Mouse (Mus musculus): ENCODE results near the gene Ino80d.

Ino80d gene

DNA sequence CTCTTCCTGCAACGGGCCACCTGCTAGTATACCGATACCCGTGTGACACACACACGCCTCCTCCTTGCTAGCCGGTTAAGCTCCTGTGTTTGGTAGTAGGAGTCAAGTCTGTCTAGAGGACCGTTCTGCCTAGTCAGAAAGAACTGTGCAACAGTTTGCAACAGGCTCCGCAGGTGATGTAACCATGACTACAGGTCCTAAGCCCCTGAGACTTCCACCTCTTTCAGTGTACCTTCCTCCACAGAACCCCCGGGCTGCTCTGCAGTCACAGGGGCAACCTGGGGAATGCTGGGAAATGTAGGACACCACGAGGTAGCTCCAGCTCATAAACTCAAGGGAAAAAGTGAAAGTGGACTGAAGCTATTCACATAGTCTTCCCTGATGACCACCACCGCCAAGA is 123.4 kb downstream of the Ino80d start:
- in situ Hi-C loops (cut with MboI) = loop anchor here (25.0 kb wide), 1 partner anchor 1804 kb away; no protein-coding TSS in a partner anchor

DNA sequence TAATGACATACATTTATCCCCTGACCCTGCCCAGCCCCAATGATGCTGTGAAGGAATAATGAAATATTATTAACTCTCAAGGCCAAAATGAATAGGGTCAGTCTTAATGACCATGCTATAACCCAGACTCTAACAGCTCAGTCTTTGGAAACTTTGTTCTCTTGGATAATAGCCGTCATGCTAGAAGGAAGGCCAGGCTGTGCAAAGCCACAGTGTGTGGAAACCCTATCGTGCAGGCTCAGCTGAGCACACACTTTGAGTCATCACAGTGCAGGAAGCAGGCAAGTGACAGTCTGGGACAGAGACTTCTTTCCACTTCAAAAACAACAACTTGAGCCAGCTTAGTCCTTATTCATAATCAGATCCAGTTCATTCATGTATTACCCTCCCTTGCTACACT is 126.9 kb downstream of the Ino80d start:
- in situ Hi-C loops (cut with MboI) = loop anchor here (25.0 kb wide), 1 partner anchor 1800 kb away; no protein-coding TSS in a partner anchor

DNA sequence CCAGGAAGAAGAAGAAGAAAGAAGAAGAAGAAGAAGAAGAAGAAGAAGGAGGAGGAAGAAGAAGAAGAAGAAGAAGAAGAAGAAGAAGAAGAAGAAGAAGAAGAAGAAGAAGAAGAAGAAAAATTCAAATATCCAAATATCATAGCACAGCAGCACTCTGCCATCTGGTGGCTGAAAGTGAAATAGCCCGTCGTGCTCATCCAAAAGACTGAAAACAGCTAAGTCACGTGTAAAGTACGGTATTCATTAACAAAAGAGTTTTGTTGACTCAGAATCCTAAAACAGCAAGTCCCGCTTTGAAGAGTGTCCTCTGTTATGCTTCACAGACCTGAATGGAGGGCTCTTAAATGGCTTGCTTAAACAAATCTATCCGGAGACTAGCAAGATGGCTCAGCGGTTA is 128.2 kb downstream of the Ino80d start:
- in situ Hi-C loops (cut with MboI) = loop anchor here (25.0 kb wide), 1 partner anchor 1799 kb away; no protein-coding TSS in a partner anchor

DNA sequence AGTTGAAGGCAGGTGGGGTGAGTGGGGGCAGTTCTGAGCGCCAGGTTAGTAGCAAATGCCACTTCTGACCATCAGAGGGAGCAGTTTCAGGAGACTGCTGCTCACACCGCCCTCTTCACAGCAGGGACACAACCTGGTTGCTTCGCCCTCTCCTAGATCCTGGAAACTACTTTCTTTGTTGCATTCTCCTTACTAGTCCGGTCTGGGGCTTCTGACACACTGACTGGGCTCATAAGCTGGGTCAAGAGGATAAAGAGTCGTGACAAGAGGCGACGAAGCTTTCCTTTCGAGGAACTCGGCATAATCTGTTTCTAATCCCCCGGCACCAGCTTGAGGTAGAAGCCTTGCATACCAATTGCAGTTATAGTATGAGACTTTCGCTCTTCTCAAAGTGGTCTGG is 129.9 kb downstream of the Ino80d start:
- in situ Hi-C loops (cut with MboI) = loop anchor here (25.0 kb wide), 1 partner anchor 1797 kb away; no protein-coding TSS in a partner anchor

DNA sequence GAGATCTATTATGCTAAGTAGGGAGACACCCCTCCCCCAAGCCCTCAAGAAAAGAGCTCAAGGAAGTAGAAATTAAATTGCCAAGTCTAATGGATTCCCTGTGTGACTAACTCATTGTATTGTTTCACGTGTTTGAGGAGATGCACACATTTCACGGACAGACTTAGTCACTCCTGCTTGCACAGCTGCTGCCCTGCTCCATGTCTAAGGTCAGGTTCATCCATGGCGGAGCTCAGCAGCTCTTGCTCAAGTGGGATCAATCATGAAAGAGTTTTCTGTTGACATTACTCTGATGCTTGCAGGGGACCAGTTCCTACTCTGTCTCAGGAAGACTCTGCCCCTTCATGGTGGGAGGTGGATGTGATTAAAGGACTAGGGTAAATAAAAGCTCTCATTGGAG is 137.7 kb downstream of the Ino80d start:
- in situ Hi-C loops (cut with MboI) = loop anchor here (25.0 kb wide), 1 partner anchor 1789 kb away; no protein-coding TSS in a partner anchor

DNA sequence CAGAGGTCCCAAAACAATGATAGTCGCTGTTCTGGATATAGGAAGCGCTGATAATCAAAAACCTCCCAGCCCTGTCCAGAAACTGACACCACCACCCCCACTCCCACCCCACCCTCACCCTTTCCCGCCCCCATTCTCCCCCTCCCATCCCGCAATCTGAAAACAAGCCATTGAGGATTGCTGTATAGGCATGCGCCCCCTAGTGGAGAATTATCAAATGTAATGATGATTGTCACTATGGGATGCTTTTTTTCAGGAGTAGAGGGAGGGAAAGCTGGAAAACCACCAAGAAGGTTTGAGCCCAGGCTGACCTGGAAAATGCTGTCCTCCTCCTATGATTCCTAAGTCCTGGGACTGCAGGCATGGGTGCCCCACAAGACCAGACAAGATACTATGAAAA is 147.6 kb downstream of the Ino80d start:
- in situ Hi-C loops (cut with MboI) = no loop called here

DNA sequence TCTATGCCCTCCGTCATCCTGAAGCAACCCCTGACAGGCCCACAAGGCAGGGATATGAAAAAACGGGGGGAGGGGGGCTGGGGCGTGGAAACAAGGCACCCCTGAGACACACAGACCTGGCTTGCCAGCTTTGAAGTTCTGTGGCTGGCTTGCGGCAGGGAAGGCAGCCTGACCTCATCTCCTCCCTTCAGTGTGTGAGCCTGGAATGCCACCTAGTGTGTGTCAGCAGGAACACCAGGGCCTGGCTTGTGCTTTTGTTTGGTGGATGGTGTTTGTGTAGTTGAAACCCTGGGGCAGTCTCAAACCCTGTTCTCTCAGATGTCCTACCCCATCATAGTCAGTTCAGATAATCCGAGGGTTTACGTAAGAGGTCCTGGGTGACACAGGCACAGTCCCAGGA is 150.2 kb downstream of the Ino80d start:
- in situ Hi-C loops (cut with MboI) = no loop called here

DNA sequence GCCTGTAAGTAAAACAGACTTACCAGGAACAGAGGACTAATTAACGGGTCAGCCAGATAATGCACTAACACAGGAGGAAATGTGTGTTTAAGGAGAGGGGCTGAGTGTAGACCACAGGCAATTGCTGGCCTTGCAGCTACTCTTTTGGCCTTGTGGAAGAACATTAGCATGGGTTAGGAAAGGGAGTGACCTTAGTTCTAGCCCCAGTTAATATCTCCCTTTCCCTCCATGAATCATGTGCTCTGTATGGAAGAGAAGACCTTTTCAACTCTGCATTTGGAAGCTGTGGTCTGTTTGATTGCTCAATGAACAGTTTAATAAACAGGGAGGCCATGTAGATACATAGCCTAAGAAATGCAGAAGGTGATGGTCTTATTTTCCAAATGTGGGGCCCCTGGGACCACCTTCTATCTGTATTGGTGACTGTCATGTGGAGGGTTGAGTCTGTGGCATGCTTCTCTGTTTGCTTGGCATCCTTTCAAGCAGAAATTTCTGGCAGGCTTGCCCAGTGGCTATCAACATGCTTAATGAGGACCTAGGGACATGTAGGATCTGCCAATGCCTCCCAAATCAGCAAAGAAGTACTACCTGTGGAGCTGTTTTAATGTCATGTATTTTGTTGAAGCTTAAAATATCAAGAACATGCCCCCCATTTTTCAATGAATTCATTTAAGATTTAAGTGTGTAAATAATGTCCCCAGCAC is 157.4 kb downstream of the Ino80d start:
- in situ Hi-C loops (cut with MboI) = no loop called here

DNA sequence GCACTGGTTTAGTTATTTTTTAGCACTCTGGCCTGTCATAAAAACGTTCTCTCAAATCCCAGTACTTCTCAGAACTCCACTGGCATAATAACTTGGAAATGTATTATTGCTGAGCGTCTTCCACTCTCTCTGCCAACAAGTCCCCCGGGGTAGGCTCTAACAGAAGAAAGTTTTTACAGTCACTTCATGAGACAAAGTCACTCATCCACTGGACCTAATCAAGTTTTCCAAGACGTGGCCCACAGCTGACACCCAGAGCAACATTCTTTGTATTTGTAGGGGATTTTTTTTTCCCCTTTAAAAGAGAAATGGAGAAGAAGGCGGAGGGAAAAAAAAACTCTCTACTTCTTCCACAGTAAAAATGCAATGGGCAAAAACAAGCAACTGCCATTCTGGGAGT is 157.9 kb downstream of the Ino80d start:
- in situ Hi-C loops (cut with MboI) = no loop called here

DNA sequence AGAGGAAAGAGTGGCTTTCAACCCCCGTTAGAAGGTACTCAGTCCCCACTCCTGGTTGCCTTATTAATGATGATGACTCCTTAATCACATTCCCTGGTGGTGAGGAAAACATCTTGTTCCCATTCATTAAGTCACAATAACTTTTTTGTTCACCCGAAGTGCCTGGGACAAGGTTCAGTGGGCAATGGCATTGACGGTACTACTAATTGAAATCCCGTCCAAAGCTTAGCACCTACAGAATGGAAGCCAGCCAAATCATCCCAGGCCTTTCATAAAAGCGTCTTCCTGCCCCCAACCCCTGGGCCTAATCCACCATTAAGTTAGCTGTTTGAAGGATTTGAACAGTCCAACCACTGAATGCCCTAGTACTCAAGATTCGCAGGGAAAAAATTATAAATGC is 159.1 kb downstream of the Ino80d start:
- in situ Hi-C loops (cut with MboI) = no loop called here

DNA sequence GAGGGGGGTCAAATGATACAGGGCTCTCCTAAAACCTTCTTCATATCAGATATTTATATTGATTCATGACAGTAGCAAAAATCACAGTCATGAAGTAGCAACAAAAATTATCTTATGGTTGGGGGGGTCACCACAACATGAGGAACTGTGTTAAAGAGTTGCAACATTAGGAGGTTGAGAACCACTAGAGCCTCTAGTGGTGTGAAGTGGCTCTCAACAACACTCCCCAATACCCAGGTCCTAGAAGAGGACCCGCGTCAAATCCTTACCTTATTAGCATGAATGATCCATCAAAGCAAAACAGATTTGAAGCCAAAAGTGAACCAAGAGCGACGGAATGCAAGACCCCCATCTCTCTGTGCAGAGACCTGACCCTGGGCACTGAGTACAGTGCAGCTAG is 161.4 kb downstream of the Ino80d start:
- in situ Hi-C loops (cut with MboI) = no loop called here

DNA sequence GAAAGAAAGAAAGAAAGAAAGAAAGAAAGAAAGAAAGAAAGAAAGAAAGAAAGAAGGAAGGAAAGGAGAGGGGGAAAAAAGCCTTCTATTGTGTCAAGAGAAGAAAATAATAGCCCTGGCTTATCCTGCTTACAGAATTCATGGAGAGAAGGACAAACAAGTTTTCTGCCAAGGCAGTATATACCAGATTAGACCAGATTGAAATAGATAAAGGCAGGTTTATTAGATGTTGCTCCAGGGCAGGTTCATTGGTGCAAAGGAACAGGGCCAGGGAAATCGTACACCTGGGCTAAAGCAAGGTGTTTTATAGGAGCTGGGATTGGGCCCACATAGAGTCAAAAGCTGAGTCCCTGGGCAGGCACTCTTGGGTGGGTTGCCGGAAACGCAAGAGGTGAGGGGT is 162.1 kb downstream of the Ino80d start:
- in situ Hi-C loops (cut with MboI) = no loop called here

DNA sequence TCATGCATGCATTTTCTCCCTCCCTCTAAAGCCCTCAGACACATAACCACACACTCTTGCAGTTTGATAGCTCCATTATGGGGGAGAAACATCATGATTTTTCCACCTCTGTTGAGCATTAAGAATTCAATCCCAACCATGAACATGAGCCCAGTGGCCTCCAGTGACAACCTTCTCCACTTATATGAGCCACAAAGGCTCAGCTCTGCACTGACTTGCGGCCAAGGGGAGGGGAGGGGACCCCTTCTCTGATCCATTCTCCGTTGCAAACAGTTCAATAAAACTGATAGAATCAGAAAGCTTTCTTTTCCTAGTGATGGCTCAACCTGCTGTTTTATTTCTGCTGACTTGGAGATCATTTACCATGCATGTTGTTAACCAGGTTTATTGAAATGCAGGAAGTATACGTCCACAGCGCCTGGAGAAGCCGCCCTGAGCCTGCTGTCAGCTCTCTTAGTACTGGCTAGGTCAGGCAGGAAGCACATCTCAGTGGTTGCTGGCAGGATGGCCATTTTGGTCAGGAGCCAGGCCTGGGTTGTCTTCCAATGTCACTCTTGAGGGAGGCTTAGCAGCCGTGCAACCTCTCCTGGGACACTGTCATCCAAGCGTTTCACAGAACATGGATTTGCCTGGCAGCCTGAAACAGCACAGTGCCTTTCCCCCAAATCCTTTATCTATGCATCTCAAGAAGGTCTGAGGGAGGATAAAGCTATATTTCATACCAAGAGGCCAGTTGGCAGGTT is 163.2 kb downstream of the Ino80d start:
- in situ Hi-C loops (cut with MboI) = no loop called here

DNA sequence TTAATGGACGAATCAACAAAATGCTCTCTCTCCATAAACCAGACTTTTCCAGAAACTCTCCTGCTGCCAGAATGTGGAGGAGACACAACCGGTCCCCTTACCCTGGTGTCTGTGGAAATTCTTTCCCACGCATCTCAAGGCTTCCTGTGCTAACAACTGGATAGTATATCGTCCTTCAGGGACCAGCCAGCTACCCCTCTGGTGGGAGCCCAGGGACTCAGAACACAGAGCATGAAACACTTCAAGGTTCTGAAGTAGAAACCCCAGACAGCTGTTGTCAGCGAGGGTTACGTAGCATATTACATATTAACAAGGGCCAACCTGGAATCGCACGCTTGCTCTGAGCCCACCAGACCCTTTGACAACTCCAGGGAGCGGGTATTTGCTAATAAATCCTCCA is 163.9 kb downstream of the Ino80d start:
- in situ Hi-C loops (cut with MboI) = no loop called here

DNA sequence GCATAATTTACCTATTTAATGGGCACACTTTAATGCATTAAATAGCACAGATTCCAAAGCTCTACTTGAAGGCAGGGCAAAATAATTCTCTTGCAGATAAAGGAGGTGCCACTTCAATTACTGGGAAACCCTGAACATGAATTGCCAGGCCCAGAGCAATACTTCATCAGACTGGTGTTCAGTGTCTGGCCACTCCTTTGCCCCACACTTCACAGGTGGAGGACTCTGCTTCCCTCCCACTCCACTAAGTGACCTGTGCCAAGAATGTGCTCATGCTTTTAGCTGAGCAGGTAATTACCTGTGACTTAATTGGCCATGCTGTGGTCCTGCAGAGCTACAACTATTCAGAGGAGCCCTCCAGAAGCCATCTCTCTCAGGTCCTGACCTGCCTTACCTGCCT is 166.7 kb downstream of the Ino80d start:
- in situ Hi-C loops (cut with MboI) = no loop called here

DNA sequence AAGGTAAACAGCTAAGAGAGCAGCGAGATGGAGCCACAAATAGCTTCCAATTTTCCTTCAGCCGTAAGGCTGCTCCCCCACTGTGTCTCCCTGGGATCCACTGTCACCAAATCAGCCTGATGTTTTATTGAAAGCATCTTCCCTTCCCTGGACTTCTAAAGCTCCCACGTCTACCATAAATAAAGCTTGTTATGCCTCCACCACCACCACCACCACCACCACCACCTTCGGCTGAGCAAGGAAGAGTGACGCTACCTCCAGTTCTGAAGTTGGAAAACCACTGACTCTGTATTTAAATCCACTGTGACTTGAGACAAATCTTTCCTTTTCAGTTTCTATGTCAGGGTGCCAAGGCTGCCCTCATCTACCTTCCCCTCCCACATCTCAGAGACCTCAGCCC is 167.5 kb downstream of the Ino80d start:
- in situ Hi-C loops (cut with MboI) = no loop called here

DNA sequence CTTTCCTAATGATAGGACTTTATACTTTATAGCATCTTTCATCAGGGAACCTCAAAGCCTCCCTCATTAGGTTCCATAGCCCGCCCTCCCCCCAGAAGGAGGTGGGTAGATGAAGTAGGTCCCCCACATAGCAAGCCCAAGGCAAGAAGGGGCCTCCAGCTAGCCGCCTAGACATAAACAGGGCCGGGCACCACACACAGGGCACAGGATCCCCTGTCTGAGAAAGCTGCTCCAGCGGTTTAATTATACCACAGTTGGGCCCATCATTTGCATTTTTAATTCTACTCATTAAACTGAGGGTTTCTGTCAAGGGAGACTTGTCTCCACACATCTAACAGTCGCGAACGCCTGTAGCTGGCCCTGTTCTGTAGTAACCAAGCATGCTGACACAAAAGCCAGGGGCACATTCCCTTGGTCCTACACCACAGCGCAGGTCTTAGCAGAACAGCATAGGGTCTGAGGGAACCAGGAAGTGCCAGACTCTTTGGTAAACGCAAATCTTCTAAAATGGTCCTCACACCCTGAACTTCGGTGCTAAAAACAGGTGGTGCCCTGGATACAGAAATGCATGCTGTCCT is 179.6 kb downstream of the Ino80d start:
- in situ Hi-C loops (cut with MboI) = no loop called here

DNA sequence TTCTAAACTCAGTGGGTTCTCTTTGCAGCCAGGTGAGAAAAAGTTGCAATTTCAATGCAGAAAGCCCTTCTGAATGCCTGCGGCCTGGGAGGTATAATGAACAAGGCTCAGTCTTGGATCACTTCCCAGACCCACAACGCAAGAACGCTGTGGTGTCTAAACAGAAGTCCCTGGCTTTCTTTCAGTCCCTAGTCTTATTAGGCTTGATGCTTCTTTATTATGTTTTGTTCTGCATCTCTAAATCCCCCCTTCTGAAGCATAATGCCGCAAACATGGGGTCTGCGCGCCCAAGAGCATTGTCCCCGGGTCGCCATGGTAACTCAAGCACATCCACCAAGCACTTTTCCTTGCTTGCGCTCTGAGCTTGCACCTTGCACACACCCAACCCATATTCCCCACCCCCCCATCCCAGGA is 180.4 kb downstream of the Ino80d start:
- in situ Hi-C loops (cut with MboI) = no loop called here

DNA sequence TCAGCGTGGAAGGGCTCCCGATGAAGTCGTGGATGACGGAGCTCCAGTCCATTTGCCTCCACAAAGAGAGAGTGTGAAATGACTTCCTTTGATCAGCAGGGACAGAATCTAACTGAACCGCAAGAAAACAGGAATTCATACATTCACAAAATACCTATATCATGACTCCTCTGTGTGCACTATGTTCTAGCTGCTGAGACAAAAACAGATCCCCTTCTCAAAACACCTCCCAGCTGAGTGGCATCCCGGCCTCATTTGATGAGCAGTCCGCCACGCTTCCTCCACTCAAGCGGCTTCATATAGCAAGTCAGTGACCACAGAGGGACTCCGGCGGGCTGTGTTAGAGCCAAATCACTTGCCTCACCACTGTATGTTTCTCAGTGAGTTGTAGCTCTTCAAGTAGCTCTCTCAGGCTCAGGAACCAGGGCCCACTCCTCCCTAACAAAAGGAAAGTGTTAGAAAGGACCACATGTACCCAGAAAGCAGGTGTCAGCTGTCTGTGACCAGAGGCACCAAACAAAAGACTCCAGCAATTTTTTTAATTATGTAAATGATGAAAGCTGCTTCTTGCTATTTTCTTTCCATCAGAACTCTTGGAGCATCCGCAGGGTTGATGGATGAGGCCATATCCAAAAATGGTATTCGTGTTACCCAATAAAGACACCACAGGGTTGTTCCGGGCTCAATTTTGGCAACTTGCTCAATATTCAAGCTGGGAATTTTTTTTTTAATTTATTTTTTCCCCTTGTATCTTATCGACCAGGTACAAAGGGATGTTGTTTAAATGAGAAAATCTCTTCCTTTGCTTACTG is 181.0 kb downstream of the Ino80d start:
- in situ Hi-C loops (cut with MboI) = no loop called here

DNA sequence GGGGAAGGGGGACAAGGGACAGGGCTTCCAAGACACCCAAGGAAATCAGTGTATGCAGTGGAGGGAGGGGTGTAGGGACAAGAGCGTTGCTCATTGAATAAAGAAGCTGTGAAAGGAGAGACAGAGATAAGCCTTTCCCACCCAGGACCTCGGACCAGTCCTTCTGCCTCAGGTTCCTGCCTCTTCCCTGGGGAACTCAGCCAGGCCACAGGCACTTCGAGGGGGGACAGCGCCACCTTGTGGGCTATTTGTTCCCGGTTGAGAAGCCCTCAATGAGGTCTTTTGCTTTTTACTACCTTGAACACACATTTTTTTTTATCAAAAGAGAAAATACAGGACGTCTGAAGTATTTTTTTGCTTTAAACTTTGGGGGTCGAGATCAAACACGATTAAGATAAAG is 185.0 kb downstream of the Ino80d start:
- in situ Hi-C loops (cut with MboI) = no loop called here

DNA sequence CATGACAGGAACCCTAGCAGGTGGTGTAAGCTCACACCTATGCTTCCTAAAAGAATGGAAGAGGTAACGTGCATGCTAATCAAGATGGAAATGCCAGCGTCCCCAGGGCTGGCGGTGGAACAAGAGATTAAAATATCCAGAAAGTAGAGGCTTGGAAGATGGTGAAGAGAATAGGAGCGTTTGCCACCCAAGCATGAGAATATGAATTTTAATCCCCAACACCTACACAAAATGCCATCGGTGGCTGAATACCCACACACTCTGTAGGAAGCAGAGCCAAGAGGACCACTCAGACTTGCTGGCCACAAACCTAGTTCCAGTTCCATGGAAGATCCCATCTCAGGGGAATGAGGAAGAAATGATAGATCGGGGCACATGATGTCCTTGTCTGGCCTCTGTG is 195.2 kb downstream of the Ino80d start:
- in situ Hi-C loops (cut with MboI) = no loop called here

DNA sequence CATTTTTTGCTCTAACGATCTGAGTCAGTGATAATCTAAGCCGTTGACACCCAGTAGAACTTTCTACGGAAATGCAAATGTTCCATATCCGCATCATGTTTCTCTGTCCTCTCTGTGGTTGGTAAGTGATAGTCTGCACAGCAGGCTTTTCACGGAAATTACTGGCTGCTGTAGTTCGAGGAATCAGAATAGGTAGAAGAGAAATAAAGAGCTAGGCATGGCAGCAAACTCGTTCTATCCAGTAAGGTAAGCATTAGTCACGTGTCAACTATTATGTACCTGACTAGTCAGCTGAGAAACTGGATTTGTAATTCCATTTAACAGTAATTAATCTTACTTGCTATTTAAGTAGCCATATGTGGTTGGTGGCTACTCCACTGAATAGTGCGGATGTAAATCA is 197.9 kb downstream of the Ino80d start:
- in situ Hi-C loops (cut with MboI) = no loop called here

All from mature B cell (primary cell).